Mouse (Mus musculus): ENCODE data around the gene Cxcl12. TPM values are rescaled to one million over a fixed set of nuclear protein-coding genes. Genes with fewer than 3 reads are reported as not detected.

Gene Cxcl12
- 97.5 and 98.9 TPM in 2 replicates for total RNA-seq (2021)
- long read RNA-seq, experiment 1, full-length matches to known transcripts: 34 of 45 reads
- long read RNA-seq, experiment 1, partial matches to known transcripts: 7 of 45 reads
- long read RNA-seq, experiment 1, other reads (novel, unspliced or antisense): 4 of 45 reads
- long read RNA-seq, experiment 2, full-length matches to known transcripts: 45 of 56 reads
- long read RNA-seq, experiment 2, partial matches to known transcripts: 0 of 56 reads
- long read RNA-seq, experiment 2, other reads (novel, unspliced or antisense): 11 of 56 reads

DNA sequence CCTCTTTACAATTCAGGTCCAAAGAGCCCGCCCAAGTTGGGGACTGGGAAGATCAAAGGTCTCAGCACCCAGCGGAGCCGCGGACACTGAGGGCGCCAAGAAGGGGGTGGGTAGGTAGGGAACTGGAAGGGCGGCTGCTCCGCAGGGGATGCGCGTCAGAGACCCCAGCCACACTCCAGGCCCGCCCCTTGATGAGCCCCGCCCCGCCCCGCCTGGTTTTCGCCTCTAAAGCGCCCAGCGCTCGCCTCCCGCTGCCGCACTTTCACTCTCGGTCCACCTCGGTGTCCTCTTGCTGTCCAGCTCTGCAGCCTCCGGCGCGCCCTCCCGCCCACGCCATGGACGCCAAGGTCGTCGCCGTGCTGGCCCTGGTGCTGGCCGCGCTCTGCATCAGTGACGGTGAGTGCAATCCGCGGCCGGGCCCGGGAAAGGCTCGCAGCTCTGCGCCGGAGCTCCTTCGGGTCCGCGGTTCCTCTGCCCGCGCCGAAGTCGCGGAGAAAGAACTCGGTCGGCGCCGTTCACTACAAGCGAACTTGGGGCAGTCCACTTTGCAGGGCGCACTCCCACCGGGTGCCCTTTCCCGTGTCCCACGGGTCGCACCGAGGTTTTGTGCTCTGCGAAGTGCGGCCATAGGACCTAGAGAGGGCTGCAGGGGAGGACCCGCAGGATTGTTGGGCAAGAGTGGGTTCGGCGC is at the start of gene Cxcl12:
Cxcl12 (plus strand) TSS at position 215 of the 691 bp plus-strand sequence.
- peak; percentile 86 for DNase-seq

DNA sequence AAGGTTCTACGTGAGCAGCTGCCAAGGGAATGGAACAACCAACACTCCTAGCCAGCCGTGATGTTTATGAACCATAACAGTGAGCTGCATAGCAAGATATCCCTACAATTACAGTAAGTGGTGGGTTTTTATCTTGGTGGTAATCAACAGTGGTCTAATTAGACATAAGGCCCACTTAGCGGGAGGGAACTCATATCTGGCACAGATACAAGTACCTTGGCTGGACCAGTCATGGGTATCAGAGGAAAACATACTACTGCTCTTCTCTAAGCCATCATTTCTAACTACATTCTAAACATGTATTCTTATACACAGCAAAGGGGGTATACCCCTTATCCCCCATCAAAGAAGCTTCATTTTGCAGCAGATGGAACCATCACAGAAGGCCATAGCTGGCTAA is 46.3 kb upstream of the Cxcl12 start:
- DNase-seq: no peak

DNA sequence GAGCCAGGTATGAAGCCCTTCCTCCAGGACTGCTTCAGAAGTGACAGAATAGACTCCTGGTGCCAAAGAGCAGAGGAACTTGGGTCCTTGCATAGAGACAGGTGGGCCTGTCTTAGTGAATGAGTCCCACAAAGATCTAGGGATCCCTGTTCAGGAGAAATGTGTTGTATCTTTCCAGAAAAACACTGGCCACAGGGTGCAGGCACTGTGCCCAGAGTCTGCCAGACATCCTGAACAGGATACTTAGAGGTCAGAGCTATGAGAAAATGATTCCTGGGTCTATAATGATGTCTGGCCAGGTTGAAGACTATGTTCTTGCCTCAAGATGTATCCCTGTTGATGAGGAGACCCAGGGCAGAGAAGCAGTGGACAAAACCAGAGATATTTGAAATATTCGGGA is 42.0 kb upstream of the Cxcl12 start:
- no peak for DNase-seq

DNA sequence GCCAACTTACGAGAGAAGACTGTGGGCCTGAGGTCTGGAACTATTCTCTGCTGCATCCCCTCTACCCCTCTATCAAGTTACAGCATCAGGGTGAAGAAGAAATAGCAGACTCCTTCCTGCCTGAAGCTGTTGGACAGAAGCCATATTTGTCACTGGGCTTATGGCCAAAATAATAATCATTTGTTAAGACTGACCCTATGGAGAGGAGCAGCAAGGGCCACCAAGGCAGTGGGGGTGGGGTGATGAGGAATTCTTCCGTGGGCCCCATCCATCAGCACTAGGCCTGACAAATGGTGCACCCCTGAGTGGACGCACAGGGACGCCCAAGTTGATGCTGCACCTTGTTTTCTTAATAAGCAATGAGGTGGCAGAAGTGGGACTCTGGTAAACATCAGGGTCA is 38.9 kb upstream of the Cxcl12 start:
- DNase-seq: no peak

DNA sequence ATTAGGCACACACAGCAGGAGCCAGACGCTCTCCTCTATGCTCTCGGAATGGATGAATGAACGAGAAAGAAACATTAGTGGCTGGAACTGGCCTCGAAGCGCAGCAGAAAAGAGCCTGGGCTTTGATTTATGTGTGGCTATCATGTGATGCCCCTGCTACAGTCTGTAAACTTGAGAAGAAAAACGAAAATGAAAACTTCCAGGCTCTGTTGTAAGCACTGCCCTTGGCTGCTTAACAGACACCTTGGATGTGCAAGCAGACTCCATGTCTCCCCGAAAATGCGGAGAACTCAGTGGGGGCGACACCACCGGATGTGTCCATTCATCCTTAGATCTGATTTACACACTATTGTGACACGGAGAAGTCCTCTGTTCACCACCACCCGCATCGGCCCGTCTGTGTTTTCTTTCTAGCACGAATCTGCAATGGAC is 37.6 kb upstream of the Cxcl12 start:
- peak; percentile 32 for DNase-seq

DNA sequence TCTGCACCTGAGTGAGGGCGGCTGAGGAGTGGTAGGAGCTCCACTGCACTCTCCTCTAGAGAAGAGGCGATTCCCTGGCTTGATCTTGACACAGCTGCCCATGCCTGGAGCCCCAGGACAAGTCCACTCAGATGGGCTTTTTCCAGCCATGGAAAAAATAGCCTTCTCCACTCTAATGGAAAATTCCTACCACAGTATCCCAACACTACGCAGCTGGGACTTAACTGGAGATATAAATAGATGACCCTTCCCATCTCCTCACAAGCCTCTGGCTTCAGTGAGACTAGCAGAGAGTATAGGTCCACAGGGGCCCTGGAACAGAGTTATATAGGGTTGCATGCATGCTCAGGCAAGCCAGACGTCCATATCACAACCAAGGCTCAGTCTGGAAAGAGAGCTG is 33.8 kb upstream of the Cxcl12 start:
- no peak for DNase-seq

DNA sequence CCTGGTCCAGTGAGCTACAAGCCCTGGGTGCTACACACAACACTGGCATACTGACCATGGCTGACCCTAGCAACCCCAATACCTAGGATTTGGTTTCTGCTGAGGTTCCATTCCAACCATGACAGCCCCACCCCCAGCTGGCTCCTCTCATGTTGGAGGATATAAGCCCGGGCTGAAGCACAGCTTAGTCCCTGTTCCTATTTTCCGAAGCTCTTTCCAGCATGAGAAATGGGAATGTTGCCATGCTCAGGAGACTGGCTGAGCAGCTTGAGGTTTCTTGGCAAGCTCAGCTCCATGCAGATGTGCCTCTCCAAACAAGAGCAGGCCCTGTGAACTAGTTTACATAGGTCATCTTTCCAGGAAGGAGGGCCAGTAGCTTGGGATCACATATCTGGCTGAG is 30.6 kb upstream of the Cxcl12 start:
- no peak for DNase-seq

DNA sequence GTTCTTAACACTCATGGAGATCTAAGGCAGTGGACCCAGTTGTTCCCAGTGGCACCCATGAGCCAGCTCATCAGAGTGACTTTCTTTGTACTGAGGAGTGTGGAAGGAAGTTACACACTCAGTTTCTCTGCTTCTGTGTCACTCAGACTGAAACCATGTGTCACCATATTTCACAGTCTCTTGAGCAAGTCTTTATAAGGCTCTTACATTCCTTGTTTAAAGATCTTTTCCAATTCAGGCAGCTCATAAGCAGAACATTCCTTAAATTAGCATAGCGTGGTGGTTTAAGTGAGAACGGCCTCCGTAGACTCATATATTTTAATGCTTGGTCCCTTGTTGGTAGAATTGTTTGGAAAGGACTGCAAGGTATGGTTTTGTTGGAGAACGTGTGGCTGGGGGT is 27.4 kb upstream of the Cxcl12 start:
- DNase-seq: no peak

DNA sequence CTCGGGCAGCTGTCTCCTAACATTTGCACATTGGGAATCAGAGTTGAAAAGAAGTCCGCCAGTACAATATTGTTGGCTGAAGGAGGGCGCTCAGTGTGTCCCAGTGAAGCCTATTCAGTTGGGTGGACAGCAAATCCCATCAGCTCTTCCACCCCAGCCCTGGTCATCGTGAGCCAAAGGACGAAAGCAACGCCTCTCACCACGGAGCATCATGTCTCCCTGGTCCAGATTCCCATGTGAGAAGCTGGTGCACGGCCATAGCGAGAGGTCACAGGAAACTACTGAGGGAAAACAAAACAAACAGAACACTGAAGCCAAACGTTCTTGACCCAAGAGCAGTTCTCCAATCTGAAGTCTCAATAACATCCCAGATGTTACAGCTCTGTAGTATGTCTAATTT is 21.4 kb upstream of the Cxcl12 start:
- no peak for DNase-seq

DNA sequence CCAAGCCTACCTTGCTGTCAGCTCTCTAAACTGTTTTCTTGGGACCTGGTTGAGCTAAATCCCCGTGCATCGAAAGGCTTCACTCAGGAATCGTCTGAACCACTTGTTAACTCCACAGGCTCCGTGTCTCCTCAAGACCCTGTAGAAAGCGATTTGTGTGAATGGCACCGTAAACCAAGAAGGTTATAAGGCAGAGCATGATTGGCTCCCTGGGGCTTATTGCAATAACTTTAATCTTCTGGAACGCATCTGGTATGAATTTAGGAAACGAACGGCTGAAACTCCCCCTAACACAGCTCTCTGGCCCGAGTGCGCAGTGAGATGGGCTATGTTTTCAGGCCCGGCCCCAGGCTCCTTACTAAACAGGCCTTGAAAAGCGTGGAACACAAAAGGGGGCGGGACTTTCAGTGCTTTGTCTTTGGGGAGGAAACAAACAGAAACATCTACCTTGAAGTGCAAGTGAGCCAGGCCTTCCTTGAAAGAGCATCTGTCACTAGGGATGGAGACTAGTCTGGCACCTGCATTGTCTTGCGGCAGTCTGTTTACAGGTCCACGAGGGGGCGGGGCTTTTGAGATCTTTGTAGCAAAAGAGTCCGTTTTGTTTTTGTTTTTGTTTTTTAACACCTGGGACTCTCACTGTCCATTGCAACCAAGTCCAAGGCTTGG is 16.7 kb upstream of the Cxcl12 start:
- DNase-seq: no peak

DNA sequence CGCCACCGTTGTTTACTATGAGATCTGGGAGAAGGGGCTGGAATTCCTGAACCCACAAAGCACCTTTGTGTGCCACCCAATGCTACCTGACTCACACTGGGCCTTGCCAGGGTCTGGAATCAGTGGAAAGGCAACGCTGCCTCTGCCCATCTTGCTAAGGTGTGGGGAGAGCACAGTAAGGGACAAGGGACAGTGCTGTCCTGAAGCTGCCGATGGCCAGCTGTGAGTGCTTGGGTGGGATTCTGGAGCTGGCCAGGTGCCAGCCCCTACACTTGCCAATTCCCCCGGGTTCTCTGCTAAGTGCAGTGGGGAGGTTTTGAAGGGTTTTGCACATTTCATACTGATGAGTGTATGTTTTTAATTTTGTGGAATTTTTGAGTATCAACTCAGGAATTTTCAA is 15.3 kb upstream of the Cxcl12 start:
- DNase-seq: no peak

DNA sequence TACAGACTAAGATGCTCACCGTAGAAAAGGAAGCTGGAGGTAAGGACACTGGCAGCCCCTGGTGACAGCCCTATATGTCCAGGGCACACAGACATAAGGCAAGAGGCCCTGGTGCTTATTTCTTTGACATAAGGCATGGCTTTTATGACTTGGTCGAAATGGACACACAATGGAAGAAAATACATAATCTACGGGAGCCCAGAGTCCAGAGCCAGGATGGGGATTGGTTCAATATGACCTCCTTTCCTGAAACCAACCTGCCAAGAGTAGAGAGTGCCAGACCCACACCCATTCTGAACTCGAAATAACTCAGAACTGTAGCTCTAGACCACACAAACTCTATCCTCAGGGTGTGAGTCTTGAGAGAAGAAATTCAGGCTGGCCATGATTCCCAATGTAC is 11.5 kb upstream of the Cxcl12 start:
- no peak for DNase-seq

DNA sequence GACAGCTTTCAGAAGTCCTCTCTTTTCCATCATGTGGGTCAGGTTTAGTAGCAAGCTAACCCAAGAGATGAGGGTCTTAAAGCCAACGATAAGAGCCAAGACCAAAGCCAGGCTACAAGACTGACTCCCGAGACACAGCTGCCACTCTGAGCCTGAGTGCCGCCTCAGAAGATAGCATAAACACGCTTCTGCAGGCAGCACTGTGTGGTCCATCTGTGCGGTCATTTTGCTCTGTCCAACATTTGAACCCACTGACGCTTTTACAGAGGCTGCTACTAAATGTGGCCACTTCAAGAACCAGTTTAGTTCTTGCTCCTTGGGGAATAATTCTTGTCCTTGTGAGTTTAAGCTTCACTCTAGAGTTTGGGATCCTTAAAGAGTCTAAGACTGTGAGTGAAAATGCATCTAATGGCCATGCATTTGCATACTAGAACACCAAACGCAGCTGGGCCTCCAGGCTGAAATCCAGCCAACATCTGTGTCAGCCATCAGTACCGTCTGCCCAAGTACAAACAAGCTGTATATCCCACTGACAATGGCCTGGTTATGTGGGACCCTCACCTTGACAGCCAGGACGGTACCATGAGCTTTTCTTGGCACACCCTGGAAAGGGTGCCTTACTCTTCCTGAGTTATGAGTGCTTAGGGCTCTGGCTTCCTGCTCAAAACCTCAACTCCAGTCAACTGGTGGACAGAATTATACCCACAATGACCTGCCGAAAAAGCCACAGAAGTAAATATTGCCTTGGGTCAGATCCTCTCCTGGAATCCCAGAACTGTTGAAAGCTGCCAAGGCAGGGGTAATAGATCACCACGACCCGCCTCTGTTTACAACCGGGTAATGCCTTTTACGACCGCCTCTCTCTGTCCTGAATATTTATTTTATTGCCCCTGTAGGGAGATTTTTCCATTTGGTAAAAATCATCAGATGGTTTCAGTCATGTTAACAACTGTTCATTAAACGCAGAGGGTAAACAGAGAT is 8.3 kb upstream of the Cxcl12 start:
- no peak for DNase-seq

DNA sequence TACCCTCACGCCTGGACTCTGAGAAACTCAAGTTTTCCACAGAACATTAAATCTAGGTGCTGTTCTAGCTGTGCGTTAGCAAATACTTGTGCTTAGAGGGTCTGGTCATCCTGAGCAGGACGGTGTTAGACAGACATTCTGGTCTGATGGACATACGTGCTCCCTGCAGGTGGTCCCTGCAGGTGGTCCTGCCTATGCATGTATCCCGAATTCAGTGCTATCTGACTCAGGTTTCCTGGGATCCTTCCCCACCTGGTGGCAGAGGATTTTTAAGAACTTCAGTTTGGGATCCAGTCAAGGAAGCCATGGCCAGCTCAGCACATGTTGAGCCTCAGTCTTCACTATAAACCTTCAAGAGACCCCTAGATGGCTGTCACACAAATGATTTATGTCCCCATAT is 4.8 kb upstream of the Cxcl12 start:
- DNase-seq: no peak

DNA sequence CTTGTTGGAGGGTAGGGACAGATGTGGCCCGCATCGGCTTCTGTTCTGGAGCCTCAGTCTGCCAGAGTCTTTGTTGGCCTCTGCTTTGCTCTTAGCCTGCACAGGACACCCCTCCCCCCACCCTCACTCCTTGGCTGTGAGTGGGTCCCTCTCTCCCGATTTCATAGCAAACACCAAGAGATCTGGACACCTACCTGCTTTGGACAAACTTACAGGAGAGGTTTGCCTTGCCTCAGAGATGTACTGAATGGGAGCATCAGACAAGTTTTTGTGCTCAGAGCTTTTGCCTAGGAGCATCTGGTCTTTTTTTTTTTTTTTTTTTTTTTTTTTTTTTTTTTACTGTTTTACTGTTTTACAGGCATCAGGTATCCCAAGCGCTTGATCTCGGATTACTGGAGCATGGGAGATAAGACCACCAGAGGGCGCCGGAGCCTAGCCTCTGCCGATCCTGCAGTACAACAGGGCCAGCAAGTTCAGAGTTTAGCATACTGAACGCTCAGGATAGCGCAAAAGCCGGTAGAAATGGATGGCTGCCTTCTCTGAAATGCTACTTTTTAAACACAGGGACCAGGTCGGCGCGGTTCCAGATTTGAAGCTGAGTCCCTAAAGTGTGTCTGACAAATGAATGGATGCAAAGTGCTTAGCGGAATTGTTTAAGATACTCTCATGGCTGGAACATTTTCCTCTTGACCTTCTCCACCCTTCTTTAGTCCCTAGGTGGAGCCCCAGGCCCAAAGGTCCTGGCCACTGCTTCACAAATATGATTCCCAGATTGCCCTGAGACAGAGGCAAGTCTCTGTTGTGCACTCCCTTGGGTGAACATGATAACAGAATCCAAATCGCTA is 1.5 kb upstream of the Cxcl12 start:
- peak; percentile 91 for DNase-seq

DNA sequence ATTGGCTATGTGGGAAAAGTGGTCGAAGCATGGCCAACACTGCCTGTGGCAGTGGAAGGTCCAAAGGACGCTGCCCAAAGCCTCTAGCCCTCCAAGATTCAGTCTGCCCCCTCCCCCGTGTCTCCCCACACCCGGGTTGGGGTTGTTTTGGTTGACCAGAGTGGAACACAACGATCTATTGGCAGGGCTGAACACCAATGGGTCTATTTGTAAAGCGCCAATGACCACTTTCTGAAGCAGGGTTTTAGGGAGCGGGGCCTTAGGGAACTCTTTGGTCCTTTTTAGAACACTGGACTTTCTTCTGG is 957 bp upstream of the Cxcl12 start:
- no peak for DNase-seq

DNA sequence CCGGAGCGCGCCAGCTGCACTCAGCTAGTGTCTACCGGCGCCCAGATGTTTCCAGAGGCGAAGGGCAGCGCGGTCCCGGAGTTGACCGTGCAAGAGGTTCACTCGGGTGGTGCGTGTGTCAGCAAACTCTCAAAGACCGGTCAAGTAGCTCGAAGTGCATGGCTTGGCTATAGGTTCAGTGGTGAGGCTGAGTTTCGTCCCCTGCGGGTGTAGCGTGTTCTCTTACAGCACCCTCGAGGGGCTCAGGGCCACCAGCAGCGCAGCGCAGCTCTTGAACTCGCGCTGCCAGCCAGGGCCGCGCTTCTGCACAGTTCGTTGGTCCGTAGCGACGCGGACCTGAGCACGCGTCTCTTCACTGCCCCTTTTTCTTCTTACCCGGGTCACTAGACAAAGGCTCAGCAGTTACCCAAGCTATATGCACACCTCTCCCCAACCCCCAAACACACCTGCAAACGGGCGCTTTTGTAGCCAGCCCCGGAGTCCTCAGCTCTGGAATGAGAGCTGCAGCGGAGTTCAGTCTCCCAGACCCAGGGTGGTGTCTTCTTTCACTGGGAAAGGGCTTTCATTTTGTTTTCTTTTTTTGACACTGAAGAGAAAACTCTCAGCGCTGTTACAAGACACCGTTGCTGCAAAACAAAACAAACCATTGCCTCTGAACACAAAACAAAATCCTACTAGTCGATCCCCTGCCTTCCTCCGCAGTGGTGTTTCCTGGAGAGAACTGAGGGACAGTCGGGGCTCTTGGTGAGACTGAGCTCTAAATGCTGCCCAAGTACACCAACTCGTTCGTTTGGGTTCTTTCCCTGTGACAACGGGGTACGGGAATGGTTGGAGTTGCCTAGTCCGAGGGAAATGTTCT is 945 bp downstream of the Cxcl12 start:
- peak; percentile 22 for DNase-seq

DNA sequence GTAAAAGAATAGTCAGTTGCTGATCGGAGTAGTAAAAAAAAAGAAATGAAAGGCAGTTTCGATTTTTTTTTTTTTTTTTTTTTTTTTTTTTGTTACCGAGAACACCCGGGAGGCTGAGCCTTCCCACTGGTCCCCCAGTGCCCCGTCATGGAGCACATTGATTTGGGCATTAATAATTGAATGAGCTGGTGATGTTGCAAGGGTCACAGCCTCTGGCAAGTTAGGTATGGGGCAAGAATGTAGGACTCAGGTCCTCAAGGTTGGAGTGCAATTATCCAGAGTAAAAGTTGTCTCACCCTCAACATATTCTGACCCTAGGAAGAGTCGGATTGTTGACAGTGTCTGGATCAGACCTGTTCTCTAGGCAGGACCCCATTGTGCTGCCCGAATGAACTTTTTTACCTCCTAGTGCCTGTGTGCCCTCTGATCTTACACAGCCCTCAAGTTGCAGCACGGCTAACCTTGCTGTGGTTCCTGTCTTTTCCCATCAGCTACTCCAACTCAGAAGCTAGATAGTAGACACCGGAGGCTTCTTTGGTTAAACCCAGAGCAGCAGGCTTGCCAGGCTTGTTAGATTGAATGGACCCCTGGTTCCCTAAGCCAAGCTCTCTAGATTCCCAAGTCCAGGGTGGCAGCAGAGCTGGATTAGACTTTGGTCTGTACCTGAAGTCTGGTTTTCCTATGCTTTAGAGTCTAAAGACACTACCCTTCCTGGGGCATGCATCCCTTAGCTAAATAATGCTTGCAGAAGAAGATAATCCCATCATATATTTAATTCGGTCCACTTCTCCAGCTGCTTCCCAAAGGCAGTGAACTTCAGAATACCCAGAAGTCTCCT is 1.8 kb downstream of the Cxcl12 start:
- DNase-seq: no peak

DNA sequence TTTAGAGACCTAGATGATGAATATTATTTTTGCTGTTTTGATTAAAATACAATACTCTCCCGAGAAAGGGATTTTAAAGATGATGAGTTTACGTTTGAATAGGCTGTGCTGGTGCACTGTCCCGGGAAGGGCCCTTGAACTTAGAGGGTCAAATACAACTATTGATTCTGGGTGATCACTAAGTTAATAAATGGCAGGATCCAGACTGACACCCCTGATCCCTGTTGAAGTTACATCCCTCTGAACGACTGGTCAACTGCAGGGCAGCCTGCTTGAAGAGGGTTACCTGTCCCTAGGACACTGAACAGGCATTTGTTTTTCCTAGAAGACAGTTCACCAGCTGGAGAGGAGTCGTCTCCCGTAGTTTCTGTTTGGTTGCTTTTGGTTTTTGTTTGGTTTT is 4.0 kb downstream of the Cxcl12 start:
- DNase-seq: no peak

DNA sequence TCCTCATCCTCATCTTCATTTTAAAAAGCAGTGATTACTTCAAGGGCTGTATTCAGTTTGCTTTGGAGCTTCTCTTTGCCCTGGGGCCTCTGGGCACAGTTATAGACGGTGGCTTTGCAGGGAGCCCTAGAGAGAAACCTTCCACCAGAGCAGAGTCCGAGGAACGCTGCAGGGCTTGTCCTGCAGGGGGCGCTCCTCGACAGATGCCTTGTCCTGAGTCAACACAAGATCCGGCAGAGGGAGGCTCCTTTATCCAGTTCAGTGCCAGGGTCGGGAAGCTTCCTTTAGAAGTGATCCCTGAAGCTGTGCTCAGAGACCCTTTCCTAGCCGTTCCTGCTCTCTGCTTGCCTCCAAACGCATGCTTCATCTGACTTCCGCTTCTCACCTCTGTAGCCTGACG is 5.5 kb downstream of the Cxcl12 start:
- DNase-seq: peak; percentile 88
